Mouse (Mus musculus) intestine, embryonic 15.5 days (tissue): ENCODE measurements around the gene Ctbp1. TPM values are rescaled to one million over a fixed set of nuclear protein-coding genes. Genes with fewer than 3 reads are reported as not detected.

Experiments
- ATAC-seq: fragments of 200-750 bp; cut with Nextera tagmentation; 2 replicates; pipeline ENCODE4 v1.8.0; 2017; ENCODE audit warnings: moderate TSS enrichment, moderate library complexity
- H3K27ac ChIP-seq: fragments of 300-500 bp; sonication (generic); 2 replicates; pipeline ENCODE4 v1.5.1; 2015; ENCODE audit warnings: mild to moderate bottlenecking, inconsistent platforms
- H3K27me3 ChIP-seq: fragments of 300-500 bp; sonication (generic); replicated peaks from 2 replicates; pipeline ENCODE4 v1.6.1; 2015; ENCODE audit warnings: inconsistent platforms
- H3K36me3 ChIP-seq: fragments of 300-500 bp; sonication (generic); 2 replicates; pipeline ENCODE4 v1.6.1; 2015; ENCODE audit warnings: inconsistent platforms
- H3K4me1 ChIP-seq: fragments of 300-500 bp; sonication (generic); replicated peaks from 2 replicates; pipeline ENCODE4 v1.6.1; 2015; ENCODE audit warnings: inconsistent platforms
- H3K4me2 ChIP-seq: fragments of 300-500 bp; sonication (generic); replicated peaks from 2 replicates; pipeline ENCODE4 v1.6.1; 2015; ENCODE audit warnings: mild to moderate bottlenecking, inconsistent platforms
- H3K4me3 ChIP-seq: fragments of 300-500 bp; sonication (generic); replicated peaks from 2 replicates; pipeline ENCODE4 v1.5.1; 2015; ENCODE audit warnings: inconsistent platforms
- H3K9ac ChIP-seq: fragments of 300-500 bp; sonication (generic); 2 replicates; pipeline ENCODE4 v1.6.1; 2015; ENCODE audit warnings: inconsistent platforms
- H3K9me3 ChIP-seq: fragments of 300-500 bp; sonication (generic); 2 replicates; pipeline ENCODE4 v1.6.1; 2016; ENCODE audit warnings: inconsistent platforms
- WGBS: fragments of 180-500 bp; shearing (Covaris S2); methylation state at CpG from one replicate; pipeline ENCODE4 v1.1.7; 2015; 5-methylcytosine and 5-hydroxymethylcytosine counted together
- polyA plus RNA-seq: library from polyadenylated mRNA; unstranded; fragments of >200 nt; fragmentation: Nextera tagmentation; extraction: Ambion mirVana; gene quantifications from 2 replicates; pipeline ENCODE4 v1.2.1, GENCODE M21; 2015

The Ctbp1 gene
- polyA plus RNA-seq, 1 experiment from 2014 or later, result 275 TPM

DNA sequence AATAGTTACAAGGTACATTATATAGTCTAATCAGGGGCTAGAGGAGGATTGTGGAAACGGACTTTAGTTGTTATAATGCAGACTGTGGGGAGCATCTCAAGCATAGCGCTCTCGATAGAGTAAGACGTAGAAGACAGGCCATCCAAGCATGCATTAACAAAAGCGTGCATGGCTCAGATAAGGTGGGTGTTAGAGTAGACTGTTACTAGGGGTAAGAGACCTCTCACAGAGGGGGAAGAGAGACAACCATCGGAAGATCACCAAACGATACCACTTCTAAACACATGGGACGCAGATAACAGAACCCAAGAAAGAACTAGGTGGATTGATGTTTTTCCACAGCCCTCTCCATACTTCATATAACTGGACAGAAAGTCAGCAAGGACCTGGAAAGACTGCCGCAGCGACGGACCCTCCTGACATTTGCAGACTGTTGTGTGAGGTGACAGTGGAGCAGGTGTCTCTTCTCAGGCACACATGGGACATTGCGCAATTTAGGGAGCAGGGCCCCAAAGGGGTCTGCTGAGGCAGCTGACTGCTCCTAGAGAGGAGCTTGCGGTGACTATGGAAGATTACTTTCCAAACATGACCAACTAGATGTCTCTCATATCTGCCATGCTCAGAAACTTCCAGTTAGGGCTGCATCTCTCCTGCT, 72.2 kb downstream of the Ctbp1 start:
- Histone ChIP-seq H3K27ac (no peak overlapping the region), H3K9me3 (no peaks in the 10 kb centered on the region), H3K4me2 (no peak overlapping the region), H3K4me1 (0 out of 2 replicates have a peak, but pooled peaks cover 4% of the 10 kb centered on the region), H3K36me3 (no peaks in the 10 kb centered on the region), H3K27me3 (no peaks in the 10 kb centered on the region), H3K9ac (no peak overlapping the region), H3K4me3 (no peak overlapping the region)
- WGBS, result 78% methylated on average over 13 of the region's 13 CpGs
- no peak for ATAC-seq

DNA sequence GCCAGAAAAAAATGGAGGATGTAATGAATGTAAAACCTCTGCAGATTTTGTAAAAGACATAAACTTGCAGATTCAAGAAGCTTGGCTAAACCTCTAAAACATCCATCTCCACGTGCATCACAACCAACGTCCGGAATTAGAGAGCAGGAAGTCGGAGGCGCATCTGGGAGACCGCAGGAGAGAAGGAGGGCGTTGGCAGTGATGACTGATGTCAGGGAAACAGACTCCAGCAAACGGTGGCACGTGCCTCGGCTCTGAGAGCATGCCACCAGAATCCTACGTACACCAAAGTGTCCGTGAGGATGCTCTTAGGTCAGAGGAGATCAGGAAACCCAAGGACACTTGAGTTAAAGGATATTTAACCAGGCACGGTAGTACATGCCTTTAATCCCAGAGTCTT, 73.1 kb downstream of the Ctbp1 start:
- Histone ChIP-seq H3K4me2 (no peak overlapping the region), H3K27me3 (no peaks in the 10 kb centered on the region), H3K27ac (no peak overlapping the region), H3K9me3 (no peaks in the 10 kb centered on the region), H3K4me1 (0 out of 2 replicates have a peak, but pooled peaks cover 4% of the 10 kb centered on the region), H3K4me3 (no peak overlapping the region), H3K36me3 (no peaks in the 10 kb centered on the region), H3K9ac (no peak overlapping the region)
- ATAC-seq, result no peak
- WGBS, result 54% methylated on average over 13 of the region's 13 CpGs

DNA sequence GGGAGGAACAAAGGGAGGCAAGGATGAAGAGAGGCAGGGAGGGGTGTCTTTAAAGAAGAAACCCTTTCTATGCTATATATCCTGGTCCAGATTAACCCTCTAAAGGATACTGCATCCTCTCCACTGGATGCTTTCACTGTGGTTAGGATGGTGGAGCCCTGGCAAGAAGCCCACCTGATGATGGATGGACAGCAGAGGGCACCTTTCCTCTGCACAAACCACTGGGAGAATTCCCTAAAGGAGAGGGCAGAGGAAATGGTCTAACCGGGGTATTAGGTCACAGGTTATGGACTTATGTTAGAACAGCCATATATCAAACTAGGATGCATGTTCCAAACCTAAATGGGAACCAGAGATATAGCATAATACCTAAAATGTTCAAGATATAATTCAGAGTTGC, 74.7 kb downstream of the Ctbp1 start:
- no peak overlapping the region for H3K4me2 ChIP-seq
- no peaks in the 10 kb centered on the region for H3K9me3 ChIP-seq
- 0 out of 2 replicates have a peak, but pooled peaks cover 9% of the 10 kb centered on the region for H3K4me1 ChIP-seq
- ATAC-seq, result no peak
- WGBS, result 46% methylated on average over 1 of the region's 1 CpGs
- H3K27me3 ChIP-seq, result no peaks in the 10 kb centered on the region
- H3K27ac ChIP-seq, result no peak overlapping the region
- H3K36me3 ChIP-seq, result no peaks in the 10 kb centered on the region
- H3K9ac ChIP-seq, result no peak overlapping the region
- H3K4me3 ChIP-seq, result no peak overlapping the region

Other genes starting within 250 kb of the Ctbp1 start
- 52.1 and 61.9 TPM in 2 replicates for gene Slc5a1, start 170.8 kb downstream of the Ctbp1 start, polyA plus RNA-seq
- gene Spon2, start 56.5 kb downstream of the Ctbp1 start, polyA plus RNA-seq, result 23.7 and 26.0 TPM in 2 replicates
- gene Maea, start 60.5 kb upstream of the Ctbp1 start, polyA plus RNA-seq, result 126 and 128 TPM in 2 replicates
- gene Uvssa, start 103.6 kb upstream of the Ctbp1 start, polyA plus RNA-seq, result 6.7 and 6.8 TPM in 2 replicates
- gene Nkx1-1, start 159.0 kb upstream of the Ctbp1 start, polyA plus RNA-seq, result not detected in 2 replicates